Mouse (Mus musculus) CH12.LX (cell line): Measurements from ENCODE around the gene Pde4d. TPM values are rescaled to one million over a fixed set of nuclear protein-coding genes. Genes with fewer than 3 reads are reported as not detected.

Experiments used
- DNase-seq: peaks from one replicate; pipeline ENCODE4 v3.0.0-alpha.2; 2013; ENCODE audit errors: extremely low read depth
- H3K27ac ChIP-seq: 2 replicates; pipeline ENCODE4 v1.5.1; 2012; ENCODE audit warnings: low read depth, mild to moderate bottlenecking, control low read depth, moderate library complexity; ENCODE audit not compliant: insufficient read depth
- H3K27me3 ChIP-seq: replicated peaks from 2 replicates; pipeline ENCODE3; 2012; ENCODE audit warnings: inconsistent platforms
- H3K36me3 ChIP-seq, 2 experiments: replicated peaks in 1 of 2; 2 replicates each; pipeline versions ENCODE3 to v1.6.1; 2012; ENCODE audit warnings: inconsistent platforms in 1 of 2, low read length in 1 of 2, mild to moderate bottlenecking in 1 of 2, mixed read lengths in 1 of 2, moderate library complexity in 1 of 2; ENCODE audit not compliant: control insufficient read depth in 1 of 2, insufficient read depth in 1 of 2
- H3K4me1 ChIP-seq, 2 experiments: 2 replicates each; pipeline ENCODE4 v1.6.1; 2012; ENCODE audit warnings: inconsistent platforms in 1 of 2, moderate library complexity in 1 of 2; ENCODE audit not compliant: insufficient read depth in 2 of 2, control insufficient read depth in 1 of 2
- H3K4me2 ChIP-seq: 2 replicates; pipeline ENCODE4 v1.6.1; 2012; ENCODE audit warnings: low read depth, mild to moderate bottlenecking, control low read depth; ENCODE audit not compliant: poor library complexity, insufficient read depth, severe bottlenecking
- H3K4me3 ChIP-seq, 3 experiments: fragments of 150-350 bp in 1 of 3; sonication (generic) in 1 of 3; replicated peaks in 1 of 3; 2 replicates each; pipeline versions ENCODE3 to v1.5.1; 2011 to 2012; ENCODE audit warnings: low read depth in 2 of 3, low read length in 2 of 3, mild to moderate bottlenecking in 2 of 3, moderate library complexity in 2 of 3, control low read depth in 1 of 3, improper control_type of control experiment in 1 of 3, inconsistent platforms in 1 of 3, mixed read lengths in 1 of 3; ENCODE audit not compliant: poor library complexity in 1 of 3
- H3K79me2 ChIP-seq: replicated peaks from 2 replicates; pipeline ENCODE4 v1.6.1; 2012; ENCODE audit warnings: mild to moderate bottlenecking, moderate library complexity; ENCODE audit not compliant: control insufficient read depth, poor library complexity, insufficient read depth, severe bottlenecking; ENCODE audit errors: extremely low read depth
- H3K9ac ChIP-seq: 2 replicates; pipeline ENCODE4 v1.6.1; 2012; ENCODE audit warnings: low read depth, mild to moderate bottlenecking, control low read depth, moderate library complexity; ENCODE audit not compliant: insufficient read depth
- H3K9me3 ChIP-seq: replicated peaks from 2 replicates; pipeline ENCODE3; 2012; ENCODE audit warnings: low read length, inconsistent platforms, mixed read lengths
- CHD1 ChIP-seq: IDR thresholded peaks from 2 replicates; pipeline ENCODE4 v1.6.1; 2012; ENCODE audit warnings: low read depth, low read length, improper control_type of control experiment, inconsistent platforms
- CTCF ChIP-seq, 2 experiments: IDR thresholded peaks in 1 of 2; conservative IDR thresholded peaks in 1 of 2; 2 replicates each; pipeline ENCODE4 v1.5.1; 2011 to 2012; ENCODE audit warnings: low read depth in 2 of 2, low read length in 2 of 2, improper control_type of control experiment in 1 of 2, inconsistent platforms in 1 of 2, mild to moderate bottlenecking in 1 of 2, moderate library complexity in 1 of 2
- ELF1 ChIP-seq: IDR thresholded peaks from 2 replicates; pipeline ENCODE4 v1.6.1; 2014; ENCODE audit warnings: low read depth, mild to moderate bottlenecking, inconsistent platforms, low read length, improper control_type of control experiment
- EP300 ChIP-seq: IDR thresholded peaks from 2 replicates; pipeline ENCODE4 v1.6.1; 2011; ENCODE audit warnings: low read length, improper control_type of control experiment
- ETS1 ChIP-seq: conservative IDR thresholded peaks from 2 replicates; pipeline ENCODE4 v1.6.1; 2012; ENCODE audit warnings: low read depth, mild to moderate bottlenecking, inconsistent platforms, low read length, improper control_type of control experiment, moderate library complexity
- GABPA ChIP-seq: IDR thresholded peaks from 2 replicates; pipeline ENCODE4 v1.6.1; 2012; ENCODE audit warnings: low read depth, low read length, improper control_type of control experiment, inconsistent platforms; ENCODE audit not compliant: insufficient replicate concordance
- HCFC1 ChIP-seq: IDR thresholded peaks from 2 replicates; pipeline ENCODE4 v1.6.1; 2012; ENCODE audit warnings: low read depth, mild to moderate bottlenecking, inconsistent platforms, low read length, improper control_type of control experiment
- IRF4 ChIP-seq: IDR thresholded peaks from 2 replicates; pipeline ENCODE4 v1.6.1; 2014; ENCODE audit warnings: low read depth, mild to moderate bottlenecking, inconsistent platforms, low read length, improper control_type of control experiment
- JUN ChIP-seq: IDR thresholded peaks from 2 replicates; pipeline ENCODE4 v1.6.1; 2011; ENCODE audit warnings: low read depth, mild to moderate bottlenecking, low read length, improper control_type of control experiment, moderate library complexity; ENCODE audit not compliant: insufficient read depth
- MAFK ChIP-seq: IDR thresholded peaks from 2 replicates; pipeline ENCODE4 v1.6.1; 2011; ENCODE audit warnings: low read length, improper control_type of control experiment; ENCODE audit not compliant: insufficient replicate concordance
- MAX ChIP-seq: IDR thresholded peaks from 2 replicates; pipeline ENCODE4 v1.6.1; 2011; ENCODE audit warnings: low read length, improper control_type of control experiment
- MEF2A ChIP-seq: IDR thresholded peaks from 2 replicates; pipeline ENCODE4 v1.6.1; 2014; ENCODE audit warnings: low read depth, mild to moderate bottlenecking, inconsistent platforms, low read length, improper control_type of control experiment, borderline replicate concordance
- TCF12 ChIP-seq: IDR thresholded peaks from 2 replicates; pipeline ENCODE4 v1.6.1; 2014; ENCODE audit warnings: low read depth, mild to moderate bottlenecking, inconsistent platforms, low read length, improper control_type of control experiment
- UBTF ChIP-seq: IDR thresholded peaks from 2 replicates; pipeline ENCODE4 v1.6.1; 2012; ENCODE audit warnings: low read depth, mild to moderate bottlenecking, inconsistent platforms, low read length, improper control_type of control experiment, moderate library complexity
- USF1 ChIP-seq: IDR thresholded peaks from 2 replicates; pipeline ENCODE4 v1.6.1; 2014; ENCODE audit warnings: low read depth, mild to moderate bottlenecking, inconsistent platforms, low read length, improper control_type of control experiment
- USF2 ChIP-seq: conservative IDR thresholded peaks from 2 replicates; pipeline ENCODE4 v1.6.1; 2011; ENCODE audit warnings: low read depth, low read length, improper control_type of control experiment
- ZKSCAN1 ChIP-seq: IDR thresholded peaks from 2 replicates; pipeline ENCODE4 v1.6.1; 2012; ENCODE audit warnings: low read depth, inconsistent platforms, low read length, improper control_type of control experiment, borderline replicate concordance
- ZNF384 ChIP-seq: IDR thresholded peaks from 2 replicates; pipeline ENCODE4 v1.6.1; 2012; ENCODE audit warnings: low read depth, low read length, improper control_type of control experiment, inconsistent platforms
- dilution Hi-C: fragments of 300-500 bp; cut with MboI; formaldehyde crosslinking; loops from 2 replicates; pipeline ENCODE4 v1.14.3; 2020; ENCODE audit warnings: low sequenced_read_pairs; ENCODE audit not compliant: extremely low pct_unique_long_range_greater_than_20kb, extremely low pct_ligation_motif_present
- in situ Hi-C: fragments of 300-500 bp; cut with MboI; formaldehyde crosslinking; loops from 3 replicates; pipeline ENCODE4 v1.14.3; 2019; ENCODE audit warnings: low sequenced_read_pairs, low pct_ligation_motif_present, low pct_unique_long_range_greater_than_20kb, mixed read lengths
- polyA plus RNA-seq: library from polyadenylated mRNA; unstranded; fragments of >175 nt; gene quantifications from 2 replicates; pipeline ENCODE4 v1.2.1, GENCODE M21; 2012; ENCODE audit warnings: low read depth; ENCODE audit not compliant: insufficient read length
- total RNA-seq, 2 experiments: library from RNA; depleted of rRNA; stranded (reverse); fragments of 300-350 nt in 1 of 2; fragments of >200 nt in 1 of 2; gene quantifications; 2 replicates each; pipeline ENCODE4 v1.2.3; 2012 to 2014

The Pde4d gene
- total and polyA plus RNA-seq, 3 experiments, result not detected

DNA sequence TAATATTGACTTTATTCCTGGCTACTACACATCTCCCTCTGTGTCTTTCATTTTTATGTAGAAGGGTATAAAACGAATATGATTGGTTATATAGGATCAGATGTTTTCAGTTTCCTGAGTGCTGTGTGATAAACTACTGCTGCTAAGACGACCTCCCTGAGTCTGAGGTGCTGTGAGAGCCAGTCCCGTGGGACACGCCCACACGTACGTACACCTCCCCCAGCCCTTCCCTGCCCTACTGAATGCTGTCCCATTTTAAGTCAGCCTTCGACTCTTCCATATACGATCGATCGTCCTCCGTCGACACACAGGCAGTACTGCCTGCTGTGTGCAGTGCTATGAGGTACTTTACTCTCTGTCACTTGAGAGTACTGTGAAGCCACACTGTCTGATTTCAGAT, 1473.0 kb downstream of the Pde4d start:
- H3K9me3 ChIP-seq, result peaks cover 44% of the 10 kb centered on the region
- H3K4me2 ChIP-seq, result no peak overlapping the region
- H3K79me2 ChIP-seq, result no peaks in the 10 kb centered on the region
- H3K27me3 ChIP-seq, result no peaks in the 10 kb centered on the region
- no peaks in the 10 kb centered on the region for H3K36me3 ChIP-seq
- no peaks in the 10 kb centered on the region for H3K4me1 ChIP-seq
- in situ Hi-C loops (no loop called here), dilution Hi-C loops (no loop called here)
- TF ChIP-seq IRF4 (no peak), UBTF (no peak), EP300 (no peak), JUN (no peak), CHD1 (no peak), ZKSCAN1 (no peak), MAFK (no peak), ZNF384 (no peak)
- no peak overlapping the region for H3K27ac ChIP-seq
- H3K4me3 ChIP-seq, result no peak overlapping the region
- no peak for DNase-seq
- no peak overlapping the region for H3K9ac ChIP-seq

DNA sequence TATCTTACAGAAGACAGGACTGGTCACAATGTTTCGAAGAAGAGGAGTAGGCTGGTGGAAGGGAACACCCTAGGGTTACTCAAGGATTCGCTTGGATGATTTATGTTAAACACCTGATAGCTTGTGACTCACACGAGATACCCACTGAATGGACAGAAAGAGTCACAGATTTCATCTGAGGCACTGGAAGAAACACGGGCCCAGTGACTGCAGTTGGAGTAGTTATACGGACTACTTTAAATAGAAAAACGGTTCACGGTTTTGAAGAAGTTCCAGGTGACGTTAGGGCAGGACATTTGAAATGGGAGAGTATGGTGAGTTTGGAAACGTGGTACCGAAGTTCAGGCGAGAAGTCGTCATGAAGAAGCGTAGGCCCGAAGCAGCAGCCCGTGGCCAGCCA, 1475.0 kb downstream of the Pde4d start:
- no peak overlapping the region for H3K9ac ChIP-seq
- dilution Hi-C loops, result no loop called here
- H3K36me3 ChIP-seq, result no peaks in the 10 kb centered on the region
- H3K4me1 ChIP-seq, result no peaks in the 10 kb centered on the region
- in situ Hi-C loops, result no loop called here
- no peaks in the 10 kb centered on the region for H3K27me3 ChIP-seq
- no peak overlapping the region for H3K27ac ChIP-seq
- H3K4me3 ChIP-seq, result no peak overlapping the region
- peaks cover 36% of the 10 kb centered on the region for H3K9me3 ChIP-seq
- no peak overlapping the region for H3K4me2 ChIP-seq
- no peak for TF ChIP-seq ZNF384
- TF ChIP-seq CTCF (conservative IDR thresholded peaks at IDR 0.05 in 1 of 2, IDR thresholded peaks at IDR 0.05 in 1 of 2; ENCODE audit: low read depth in 2 of 2, low read length in 2 of 2), result no peak
- no peak for TF ChIP-seq UBTF
- no peak for TF ChIP-seq USF2
- no peak for TF ChIP-seq CHD1
- no peaks in the 10 kb centered on the region for H3K79me2 ChIP-seq
- DNase-seq, result no peak

DNA sequence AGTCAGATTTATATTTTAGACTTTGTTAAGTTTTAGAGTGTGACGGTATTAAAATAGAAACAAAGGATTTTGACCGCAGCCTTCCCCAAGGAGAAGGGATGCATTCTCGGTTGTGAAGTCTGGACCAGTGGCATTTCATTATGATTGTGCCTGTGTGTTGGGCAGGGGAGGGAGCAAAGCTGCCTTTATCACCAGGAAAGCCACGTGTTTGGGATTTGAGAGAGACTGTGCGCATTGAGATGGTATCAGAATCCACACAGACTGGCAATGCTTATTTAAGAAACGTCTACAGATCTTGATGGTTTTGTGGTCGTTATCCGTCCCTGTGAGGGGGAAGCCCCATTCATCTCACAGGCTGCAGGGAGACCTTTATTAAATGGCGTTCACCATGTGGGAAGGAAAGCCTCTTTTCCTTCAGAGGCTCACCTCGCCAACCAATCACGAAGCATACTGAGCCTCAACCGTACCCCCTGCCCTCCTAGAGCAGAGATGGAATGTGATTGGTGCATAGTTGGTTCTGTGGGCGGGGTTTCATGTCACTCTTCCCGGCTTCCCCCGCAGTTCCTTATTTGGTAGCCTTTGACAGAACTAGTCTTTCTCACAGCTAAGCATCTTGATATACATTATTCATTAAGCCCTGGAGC, 1476.7 kb downstream of the Pde4d start:
- Histone ChIP-seq H3K79me2 (no peaks in the 10 kb centered on the region), H3K4me2 (no peak overlapping the region), H3K27ac (no peak overlapping the region), H3K9ac (no peak overlapping the region), H3K4me3 (no peak overlapping the region), H3K9me3 (peaks cover 33% of the 10 kb centered on the region), H3K27me3 (no peaks in the 10 kb centered on the region), H3K36me3 (no peaks in the 10 kb centered on the region), H3K4me1 (no peaks in the 10 kb centered on the region)
- dilution Hi-C loops, result no loop called here
- peak; percentile 7 for DNase-seq
- no peak for TF ChIP-seq MEF2A
- no peak for TF ChIP-seq ETS1
- TF ChIP-seq GABPA, result no peak
- TF ChIP-seq MAFK, result no peak
- no peak for TF ChIP-seq TCF12
- no peak for TF ChIP-seq USF1
- TF ChIP-seq MAX, result no peak
- TF ChIP-seq HCFC1, result no peak
- TF ChIP-seq ELF1, result no peak
- in situ Hi-C loops, result no loop called here
